Mouse (Mus musculus) hindbrain, embryonic 14.5 days (tissue): ENCODE data around the gene Cenpu. TPM values are rescaled to one million over a fixed set of nuclear protein-coding genes. Genes with fewer than 3 reads are reported as not detected.

Source experiments
- ATAC-seq: fragments of 200-750 bp; cut with Nextera tagmentation; 2 replicates; pipeline ENCODE4 v1.8.0; 2017; ENCODE audit warnings: moderate number of reproducible peaks, mild to moderate bottlenecking, moderate TSS enrichment, moderate library complexity; ENCODE audit not compliant: low FRiP score
- DNase-seq: peaks from one replicate; pipeline ENCODE4 v3.0.0-alpha.2; 2015; ENCODE audit warnings: low spot score
- H3K27ac ChIP-seq: fragments of 300-500 bp; sonication (generic); 2 replicates; pipeline ENCODE4 v1.5.1; 2014; ENCODE audit warnings: mild to moderate bottlenecking, moderate library complexity
- H3K27me3 ChIP-seq: fragments of 300-500 bp; sonication (generic); 2 replicates; pipeline ENCODE4 v1.6.1; 2014; ENCODE audit warnings: mild to moderate bottlenecking, low read length, mixed read lengths; ENCODE audit not compliant: control insufficient read depth, insufficient read depth
- H3K36me3 ChIP-seq: fragments of 300-500 bp; sonication (generic); replicated peaks from 2 replicates; pipeline ENCODE4 v1.6.1; 2014; ENCODE audit not compliant: control insufficient read depth, insufficient read depth
- H3K4me1 ChIP-seq: fragments of 300-500 bp; sonication (generic); replicated peaks from 2 replicates; pipeline ENCODE4 v1.6.1; 2014; ENCODE audit warnings: antibody characterized with exemption, low read length, mixed read lengths; ENCODE audit not compliant: control insufficient read depth, insufficient read depth
- H3K4me2 ChIP-seq: fragments of 300-500 bp; sonication (generic); replicated peaks from 2 replicates; pipeline ENCODE4 v1.6.1; 2014; ENCODE audit warnings: mild to moderate bottlenecking, moderate library complexity
- H3K4me3 ChIP-seq: fragments of 300-500 bp; sonication (generic); replicated peaks from 2 replicates; pipeline ENCODE4 v1.5.1; 2014; ENCODE audit warnings: mild to moderate bottlenecking, low read length
- H3K9ac ChIP-seq: fragments of 300-500 bp; sonication (generic); 2 replicates; pipeline ENCODE4 v1.6.1; 2014
- H3K9me3 ChIP-seq: fragments of 300-500 bp; sonication (generic); 2 replicates; pipeline ENCODE4 v1.6.1; 2016; ENCODE audit warnings: low read length; ENCODE audit not compliant: control insufficient read depth
- WGBS: fragments of 180-500 bp; shearing (Covaris S2); extraction: QIAGEN DNeasy Blood & Tissue Kit; methylation state at CpG from one replicate; pipeline ENCODE4 v1.1.7; 2014; 5-methylcytosine and 5-hydroxymethylcytosine counted together
- polyA plus RNA-seq: library from polyadenylated mRNA; unstranded; fragments of >200 nt; fragmentation: Nextera tagmentation; extraction: Ambion mirVana; gene quantifications from 2 replicates; pipeline ENCODE4 v1.2.1, GENCODE M21; 2014

Cenpu gene
- polyA plus RNA-seq: 6.2 and 9.1 TPM in 2 replicates

- ATAC-seq (peak; percentile 99), DNase-seq (peak; percentile 100)
- peak within 1 kb of the TSS; percentile 68 for H3K27ac ChIP-seq
- H3K9me3 ChIP-seq: no peaks in the 10 kb centered on the region
- under 1% methylated on average over 50 of the region's 50 CpGs for WGBS
- no peaks in the 10 kb centered on the region for H3K27me3 ChIP-seq
- H3K9ac ChIP-seq: peak within 1 kb of the TSS; percentile 61
- peak within 1 kb of the TSS; percentile 68 for H3K4me2 ChIP-seq
- H3K4me3 ChIP-seq: peak within 1 kb of the TSS; percentile 60
- H3K36me3 ChIP-seq: no peaks in the 10 kb centered on the region
- H3K4me1 ChIP-seq: peaks cover 10% of the 10 kb centered on the region
Observed at GRCm38 (mm10) chr8:46551615-46552440, at the start of gene Cenpu. Gene Cenpu (plus strand): TSS chr8:46552028.

- no peaks in the 10 kb centered on the region for H3K27me3 ChIP-seq
- H3K4me3 ChIP-seq: peak overlapping the region; percentile 33
- peak overlapping the region; percentile 49 for H3K4me2 ChIP-seq
- peak; percentile 25 for DNase-seq
- WGBS: 21% methylated on average over 19 of the region's 19 CpGs
- H3K9ac ChIP-seq: peak overlapping the region; percentile 57
- H3K36me3 ChIP-seq: no peaks in the 10 kb centered on the region
- no peak overlapping the region for H3K27ac ChIP-seq
- peak; percentile 55; the same call in 1 of the 2 replicates for ATAC-seq
- H3K9me3 ChIP-seq: no peaks in the 10 kb centered on the region
- no peaks in the 10 kb centered on the region for H3K4me1 ChIP-seq
Observed at GRCm38 (mm10) chr8:46502333-46503071, 49.3 kb upstream of the Cenpu start.

GRCm38 (mm10) chr8:46503072-46503695, 48.6 kb upstream of the Cenpu start:
- 73% methylated on average over 11 of the region's 12 CpGs for WGBS
- no peaks in the 10 kb centered on the region for H3K27me3 ChIP-seq
- peak overlapping the region; percentile 33 for H3K4me3 ChIP-seq
- DNase-seq (no peak), ATAC-seq (no peak)
- no peaks in the 10 kb centered on the region for H3K9me3 ChIP-seq
- H3K4me1 ChIP-seq: no peaks in the 10 kb centered on the region
- no peaks in the 10 kb centered on the region for H3K36me3 ChIP-seq
- no peak overlapping the region for H3K27ac ChIP-seq
- H3K9ac ChIP-seq: peak overlapping the region; percentile 57; the same call in 1 of the 2 replicates
- H3K4me2 ChIP-seq: peak overlapping the region; percentile 49

- H3K4me1 ChIP-seq: no peaks in the 10 kb centered on the region
- ATAC-seq (no peak), DNase-seq (no peak)
- no peaks in the 10 kb centered on the region for H3K9me3 ChIP-seq
- H3K27ac ChIP-seq: no peak overlapping the region
- H3K27me3 ChIP-seq: no peaks in the 10 kb centered on the region
- H3K9ac ChIP-seq: no peak overlapping the region
- no peak overlapping the region for H3K4me2 ChIP-seq
- H3K4me3 ChIP-seq: no peak overlapping the region
- H3K36me3 ChIP-seq: no peaks in the 10 kb centered on the region
- 63% methylated on average over 3 of the region's 3 CpGs for WGBS
Observed at GRCm38 (mm10) chr8:46504196-46504595, 47.6 kb upstream of the Cenpu start.

GRCm38 (mm10) chr8:46508488-46509395, 43.1 kb upstream of the Cenpu start:
- 86% methylated on average over 14 of the region's 14 CpGs for WGBS

GRCm38 (mm10) chr8:46509474-46509873, 42.4 kb upstream of the Cenpu start:
- WGBS: 90% methylated on average over 3 of the region's 3 CpGs

More at GRCm38 (mm10) chr8:46508488-46509395, 43.1 kb upstream of the Cenpu start:
- Histone ChIP-seq H3K4me3 (no peak overlapping the region), H3K27me3 (no peaks in the 10 kb centered on the region), H3K4me1 (no peaks in the 10 kb centered on the region), H3K9ac (no peak overlapping the region), H3K36me3 (peaks cover 6% of the 10 kb centered on the region; the same call in 1 of the 2 replicates), H3K9me3 (no peaks in the 10 kb centered on the region), H3K27ac (no peak overlapping the region), H3K4me2 (no peak overlapping the region)
- DNase-seq (no peak), ATAC-seq (no peak)

GRCm38 (mm10) chr8:46511336-46511735, 40.5 kb upstream of the Cenpu start:
- no peak overlapping the region for H3K4me2 ChIP-seq
- no peak for DNase-seq
- no peak overlapping the region for H3K27ac ChIP-seq
- H3K4me1 ChIP-seq: no peaks in the 10 kb centered on the region
- no peak for ATAC-seq
- 85% methylated on average over 9 of the region's 9 CpGs for WGBS
- H3K36me3 ChIP-seq: peaks cover 12% of the 10 kb centered on the region; the same call in 1 of the 2 replicates
- no peaks in the 10 kb centered on the region for H3K9me3 ChIP-seq
- H3K4me3 ChIP-seq: no peak overlapping the region
- no peak overlapping the region for H3K9ac ChIP-seq
- H3K27me3 ChIP-seq: no peaks in the 10 kb centered on the region

More at GRCm38 (mm10) chr8:46509474-46509873, 42.4 kb upstream of the Cenpu start:
- peaks cover 12% of the 10 kb centered on the region; the same call in 1 of the 2 replicates for H3K36me3 ChIP-seq
- ATAC-seq: no peak
- no peaks in the 10 kb centered on the region for H3K9me3 ChIP-seq
- H3K4me2 ChIP-seq: no peak overlapping the region
- H3K9ac ChIP-seq: no peak overlapping the region
- no peak overlapping the region for H3K4me3 ChIP-seq
- H3K4me1 ChIP-seq: no peaks in the 10 kb centered on the region
- no peak for DNase-seq
- no peak overlapping the region for H3K27ac ChIP-seq
- no peaks in the 10 kb centered on the region for H3K27me3 ChIP-seq

GRCm38 (mm10) chr8:46512538-46512937, 39.3 kb upstream of the Cenpu start:
- Histone ChIP-seq H3K4me3 (no peak overlapping the region), H3K27me3 (no peaks in the 10 kb centered on the region), H3K36me3 (peaks cover 12% of the 10 kb centered on the region; the same call in 1 of the 2 replicates), H3K4me2 (no peak overlapping the region), H3K27ac (no peak overlapping the region), H3K9me3 (no peaks in the 10 kb centered on the region), H3K4me1 (no peaks in the 10 kb centered on the region), H3K9ac (no peak overlapping the region)
- ATAC-seq (no peak), DNase-seq (no peak)
- WGBS: 64% methylated on average over 8 of the region's 8 CpGs
